Mouse (Mus musculus) heart, adult 2 months (tissue): ENCODE measurements around the gene Tead2.

Experiments used
- CTCF ChIP-seq: fragments of 200-600 bp; IDR thresholded peaks from 2 replicates; pipeline ENCODE4 v1.8.1; 2022; ENCODE audit warnings: antibody characterized with exemption, mild to moderate bottlenecking, moderate library complexity
- EP300 ChIP-seq: fragments of 200-500 bp; IDR thresholded peaks from 2 replicates; pipeline ENCODE4 v1.6.1; 2011; ENCODE audit warnings: low read depth, low read length, control low read depth; ENCODE audit not compliant: insufficient read depth
- POLR2A ChIP-seq: fragments of 200-500 bp; IDR thresholded peaks from 2 replicates; pipeline ENCODE4 v1.6.1; 2011; ENCODE audit warnings: mild to moderate bottlenecking, low read depth, low read length, control low read depth; ENCODE audit not compliant: insufficient read depth

DNA sequence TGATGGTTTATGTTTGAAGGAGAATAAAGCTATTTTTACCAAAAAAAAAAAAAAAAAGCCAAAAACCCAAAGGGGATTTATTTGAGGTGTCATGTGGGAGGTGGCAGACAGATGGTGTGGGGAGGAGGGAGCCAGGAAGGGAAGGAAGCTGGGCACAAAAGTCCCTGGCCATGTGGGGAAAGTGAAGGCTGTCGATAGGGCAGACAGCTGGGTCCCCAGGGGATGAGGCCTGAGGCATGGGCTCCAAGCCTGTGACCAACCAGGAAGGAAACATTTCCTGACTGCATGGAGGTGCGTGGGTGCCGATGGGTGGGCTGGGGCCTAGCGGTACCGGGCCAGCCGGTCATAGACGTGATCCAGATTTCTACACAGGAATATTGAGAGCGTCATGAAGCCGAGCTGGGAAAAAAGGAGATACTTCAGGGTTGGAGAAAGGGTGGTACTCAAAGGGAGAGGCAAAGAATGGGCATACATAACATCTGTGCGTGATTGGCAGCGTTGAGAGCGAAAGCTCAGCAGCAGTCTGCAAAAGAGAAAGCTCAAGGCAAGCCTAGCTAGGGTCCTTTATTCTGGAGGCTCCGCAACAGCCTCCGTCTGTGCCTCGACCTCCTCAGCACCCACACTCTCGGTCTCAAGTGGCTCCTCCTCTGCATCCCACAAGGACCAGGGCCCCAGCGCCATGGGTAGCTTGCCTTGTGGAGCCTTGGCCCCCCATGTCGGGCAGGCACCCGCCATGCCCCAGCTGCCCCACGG lies 18.2 kb downstream of the Tead2 start:
- TF ChIP-seq POLR2A (no peak), CTCF (no peak), EP300 (no peak)
